Mouse (Mus musculus): ENCODE results near the gene Lrrc58. TPM values are rescaled to one million over a fixed set of nuclear protein-coding genes. Genes with fewer than 3 reads are reported as not detected.

Lrrc58 gene
- polyA plus RNA-seq, 1 experiment from 2014 or later = 57.5 TPM

DNA sequence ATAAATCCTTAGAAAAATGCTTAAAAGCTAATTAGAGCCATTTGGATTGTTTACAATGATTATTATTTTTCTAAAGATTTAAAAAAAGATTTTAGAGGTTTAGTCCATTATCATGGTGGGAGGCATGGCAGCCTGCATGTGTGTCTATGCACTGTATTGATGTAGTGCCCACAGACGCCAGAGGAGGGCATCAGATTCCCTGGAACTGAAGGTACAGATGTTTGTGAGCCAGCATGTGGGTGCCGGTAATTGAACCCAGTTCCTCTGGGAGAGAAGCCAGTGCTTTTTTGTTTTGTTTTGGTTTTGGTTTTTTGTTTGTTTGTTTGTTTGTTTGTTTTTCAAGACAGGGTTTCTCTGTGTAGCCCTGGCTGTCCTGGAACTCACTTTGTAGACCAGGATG is 61.4 kb downstream of the Lrrc58 start:
- H3K4me1 ChIP-seq (ENCODE audit: control insufficient read depth, insufficient read depth, low read length) = peaks cover 5% of the 10 kb centered on the region; the same call in 1 of the 2 replicates
- H3K27me3 ChIP-seq (ENCODE audit: control insufficient read depth, insufficient read depth, low read length) = no peaks in the 10 kb centered on the region
- H3K9me3 ChIP-seq (ENCODE audit: control insufficient read depth, low read length) = no peaks in the 10 kb centered on the region
- H3K27ac ChIP-seq (ENCODE audit: low read depth, low read length) = no peak overlapping the region
- H3K36me3 ChIP-seq (ENCODE audit: control insufficient read depth, insufficient read depth, low read length) = no peaks in the 10 kb centered on the region
- no peak for ATAC-seq (ENCODE audit: low read depth)
- 83% methylated on average over 2 of the region's 2 CpGs for WGBS
- H3K4me3 ChIP-seq (ENCODE audit: low read depth, low read length) = no peak overlapping the region
- H3K9ac ChIP-seq (replicated peaks; ENCODE audit: low read depth, low read length) = no peak overlapping the region
- H3K4me2 ChIP-seq (ENCODE audit: low read depth, low read length) = no peak overlapping the region

DNA sequence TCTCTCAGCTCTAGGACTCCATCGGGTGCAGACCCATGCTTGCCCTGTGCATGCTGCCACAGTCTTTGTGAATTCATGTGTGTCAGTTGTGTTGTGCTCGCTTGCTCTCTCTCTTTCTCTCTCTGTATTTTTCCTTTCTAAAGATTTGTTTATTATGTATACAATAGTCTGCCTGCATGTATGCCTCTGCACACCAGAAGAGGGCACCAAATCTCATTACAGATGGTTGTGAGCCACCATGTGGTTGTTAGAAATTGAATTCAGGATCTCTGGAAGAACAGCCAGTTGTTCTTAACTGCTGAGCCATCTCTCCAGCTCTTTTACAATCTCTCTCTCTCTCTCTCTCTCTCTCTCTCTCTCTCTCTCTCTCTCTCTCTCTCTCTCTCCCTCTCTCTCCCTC is 66.7 kb downstream of the Lrrc58 start:
- no peak for ATAC-seq (ENCODE audit: low read depth)
- Histone ChIP-seq H3K4me3 (ENCODE audit: low read depth, low read length) (no peak overlapping the region), H3K9ac (replicated peaks; ENCODE audit: low read depth, low read length) (no peak overlapping the region), H3K9me3 (ENCODE audit: control insufficient read depth, low read length) (no peaks in the 10 kb centered on the region), H3K4me2 (ENCODE audit: low read depth, low read length) (no peak overlapping the region), H3K27me3 (ENCODE audit: control insufficient read depth, insufficient read depth, low read length) (no peaks in the 10 kb centered on the region), H3K36me3 (ENCODE audit: control insufficient read depth, insufficient read depth, low read length) (no peaks in the 10 kb centered on the region), H3K4me1 (ENCODE audit: control insufficient read depth, insufficient read depth, low read length) (peaks cover 14% of the 10 kb centered on the region), H3K27ac (ENCODE audit: low read depth, low read length) (no peak overlapping the region)
- WGBS = 83% methylated on average over 2 of the region's 2 CpGs

DNA sequence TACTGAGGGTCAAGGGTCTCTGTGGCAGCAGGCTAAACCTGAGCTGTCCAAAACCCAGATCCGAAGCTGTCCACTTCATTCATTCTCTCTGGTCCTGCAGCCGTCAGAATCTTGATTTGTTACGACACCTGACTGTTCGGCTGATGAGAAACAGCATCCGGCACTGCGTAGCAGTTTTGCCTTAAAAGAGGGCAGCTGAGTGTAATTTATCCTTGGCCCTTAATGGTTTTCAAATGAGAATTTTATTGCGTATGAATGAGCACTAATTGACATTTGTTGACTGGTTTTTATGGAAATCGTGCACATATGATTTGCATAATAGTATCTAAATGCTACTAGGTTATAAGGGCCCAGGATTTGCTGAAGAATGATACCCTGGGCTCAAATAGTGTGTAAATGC is 69.1 kb downstream of the Lrrc58 start:
- 37% methylated on average over 8 of the region's 8 CpGs for WGBS
- Histone ChIP-seq H3K27ac (ENCODE audit: low read depth, low read length) (0 out of 2 replicates have a peak overlapping the region, but pooled peaks have one; percentile 11), H3K9ac (replicated peaks; ENCODE audit: low read depth, low read length) (no peak overlapping the region), H3K36me3 (ENCODE audit: control insufficient read depth, insufficient read depth, low read length) (no peaks in the 10 kb centered on the region), H3K4me3 (ENCODE audit: low read depth, low read length) (no peak overlapping the region), H3K27me3 (ENCODE audit: control insufficient read depth, insufficient read depth, low read length) (no peaks in the 10 kb centered on the region), H3K9me3 (ENCODE audit: control insufficient read depth, low read length) (no peaks in the 10 kb centered on the region), H3K4me2 (ENCODE audit: low read depth, low read length) (no peak overlapping the region), H3K4me1 (ENCODE audit: control insufficient read depth, insufficient read depth, low read length) (peaks cover 14% of the 10 kb centered on the region)
- no peak for ATAC-seq (ENCODE audit: low read depth)

Other genes starting within 250 kb of the Lrrc58 start
- gene Ndufb4, start 213.9 kb upstream of the Lrrc58 start, polyA plus RNA-seq (2014; fragmentation: Nextera tagmentation; extraction: Ambion mirVana) = 69.3 and 73.0 TPM in 2 replicates
- 62.8 and 170 TPM in 2 replicates for gene Fstl1, start 91.5 kb upstream of the Lrrc58 start, polyA plus RNA-seq (2014; fragmentation: Nextera tagmentation; extraction: Ambion mirVana)
- gene Gm36028, start 7.2 kb upstream of the Lrrc58 start, polyA plus RNA-seq (2014; fragmentation: Nextera tagmentation; extraction: Ambion mirVana) = 0.37 TPM in 1 of 2 replicates, not detected in the other
- gene Gpr156, start 48.1 kb downstream of the Lrrc58 start, polyA plus RNA-seq (2014; fragmentation: Nextera tagmentation; extraction: Ambion mirVana) = 4.9 and 6.4 TPM in 2 replicates
- 171 and 209 TPM in 2 replicates for gene Gsk3b, start 220.6 kb downstream of the Lrrc58 start, polyA plus RNA-seq (2014; fragmentation: Nextera tagmentation; extraction: Ambion mirVana)

All from neural tube, embryonic 14.5 days (tissue).